Mouse (Mus musculus) ES-E14 (cell line): Measurements from ENCODE around the gene Sdccag8. TPM values are rescaled to one million over a fixed set of nuclear protein-coding genes. Genes with fewer than 3 reads are reported as not detected.

Experiments used
- DNase-seq: peaks from one replicate; pipeline ENCODE4 v3.0.0-alpha.2; 2013; ENCODE audit warnings: low read depth, low spot score
- H3K27ac ChIP-seq: 2 replicates; pipeline ENCODE4 v1.5.1; 2012; ENCODE audit warnings: low read depth, mild to moderate bottlenecking, low read length, moderate library complexity, mixed read lengths; ENCODE audit not compliant: poor library complexity, insufficient read depth, severe bottlenecking
- H3K36me3 ChIP-seq: 2 replicates; pipeline ENCODE4 v1.6.1; 2012; ENCODE audit warnings: mild to moderate bottlenecking, low read length, moderate library complexity, mixed read lengths; ENCODE audit not compliant: control insufficient read depth, poor library complexity, insufficient read depth, severe bottlenecking
- H3K4me1 ChIP-seq, 2 experiments: fragments of 150-350 bp in 1 of 2; sonication (generic) in 1 of 2; 2 replicates each; pipeline ENCODE4 v1.6.1; 2012; ENCODE audit warnings: low read length in 2 of 2, mild to moderate bottlenecking in 1 of 2, mixed read lengths in 1 of 2; ENCODE audit not compliant: control insufficient read depth in 2 of 2, insufficient read depth in 2 of 2, poor library complexity in 1 of 2
- H3K4me3 ChIP-seq, 2 experiments: fragments of 150-350 bp in 1 of 2; sonication (generic) in 1 of 2; 2 replicates each; pipeline ENCODE4 v1.5.1; 2012; ENCODE audit warnings: low read length in 2 of 2, low read depth in 1 of 2, mild to moderate bottlenecking in 1 of 2, mixed read lengths in 1 of 2; ENCODE audit not compliant: insufficient read depth in 1 of 2, poor library complexity in 1 of 2, severe bottlenecking in 1 of 2
- H3K9ac ChIP-seq: 2 replicates; pipeline ENCODE4 v1.6.1; 2012; ENCODE audit warnings: low read depth, mild to moderate bottlenecking, low read length, mixed read lengths; ENCODE audit not compliant: poor library complexity, insufficient read depth, severe bottlenecking
- H3K9me3 ChIP-seq: fragments of 150-350 bp; sonication (generic); 2 replicates; pipeline ENCODE4 v1.6.1; 2012; ENCODE audit warnings: low read depth, mild to moderate bottlenecking, low read length; ENCODE audit not compliant: control insufficient read depth, insufficient read depth
- CHD2 ChIP-seq: IDR thresholded peaks from 2 replicates; pipeline ENCODE4 v1.6.1; 2014; ENCODE audit warnings: mild to moderate bottlenecking, low read depth, low read length, inconsistent platforms
- HCFC1 ChIP-seq: IDR thresholded peaks from 2 replicates; pipeline ENCODE4 v1.6.1; 2012; ENCODE audit warnings: low read length, inconsistent platforms, borderline replicate concordance; ENCODE audit not compliant: insufficient read depth
- MAFK ChIP-seq: IDR thresholded peaks from 2 replicates; pipeline ENCODE4 v1.6.1; 2014; ENCODE audit warnings: mild to moderate bottlenecking, low read depth, low read length, inconsistent platforms; ENCODE audit not compliant: insufficient read depth
- ZC3H11A ChIP-seq: IDR thresholded peaks from 2 replicates; pipeline ENCODE4 v1.6.1; 2012; ENCODE audit warnings: low read depth, mild to moderate bottlenecking, inconsistent platforms, low read length, borderline replicate concordance
- ZNF384 ChIP-seq: IDR thresholded peaks from 2 replicates; pipeline ENCODE4 v1.6.1; 2012; ENCODE audit warnings: low read depth, low read length, inconsistent platforms
- in situ Hi-C, 2 experiments: fragments of 600-800 bp; cut with MboI; formaldehyde crosslinking; loops; one replicate each; pipeline ENCODE4 v1.15.1; 2025; ENCODE audit warnings: low sequenced_read_pairs in 2 of 2, inconsistent platforms in 1 of 2; ENCODE audit not compliant: unreplicated experiment in 2 of 2
- total RNA-seq: library from RNA; depleted of rRNA; stranded (reverse); fragments of 300-350 nt; gene quantifications from 2 replicates; pipeline ENCODE4 v1.2.3, GENCODE M21; 2012

The Sdccag8 gene
- total RNA-seq, 1 experiment: 5.0 TPM

GRCm38 (mm10) chr1:177013313-177013712 is 198.9 kb downstream of the Sdccag8 start:
- in situ Hi-C loops: no loop called here
- TF ChIP-seq MAFK (no peak), ZC3H11A (no peak), HCFC1 (no peak), ZNF384 (no peak), CHD2 (no peak)

GRCm38 (mm10) chr1:177013776-177014175 is 199.3 kb downstream of the Sdccag8 start:
- no peak for DNase-seq
- Histone ChIP-seq H3K4me1 (0 out of 4 replicates have a peak, but pooled peaks cover 0 to 2% of the 10 kb centered on the region in 2 experiments), H3K36me3 (no peaks in the 10 kb centered on the region), H3K9me3 (no peaks in the 10 kb centered on the region), H3K4me3 (no peak overlapping the region), H3K27ac (no peak overlapping the region), H3K9ac (no peak overlapping the region)
- in situ Hi-C loops: no loop called here
- no peak for TF ChIP-seq CHD2
- no peak for TF ChIP-seq MAFK
- TF ChIP-seq ZC3H11A: no peak
- no peak for TF ChIP-seq HCFC1
- no peak for TF ChIP-seq ZNF384

More at GRCm38 (mm10) chr1:177013313-177013712, 198.9 kb downstream of the Sdccag8 start:
- Histone ChIP-seq H3K27ac (no peak overlapping the region), H3K36me3 (no peaks in the 10 kb centered on the region), H3K9me3 (no peaks in the 10 kb centered on the region), H3K4me1 (peaks cover 0 to 4% of the 10 kb centered on the region in 2 experiments; a peak in 1 of 4 replicates), H3K9ac (no peak overlapping the region), H3K4me3 (no peak overlapping the region)
- DNase-seq: no peak

- no peaks in the 10 kb centered on the region for H3K4me1 ChIP-seq
- H3K36me3 ChIP-seq: no peaks in the 10 kb centered on the region
- no peak for DNase-seq
- no peak for TF ChIP-seq CHD2
- no peak for TF ChIP-seq ZNF384
- no peak for TF ChIP-seq MAFK
- in situ Hi-C loops: no loop called here
- H3K27ac ChIP-seq: no peak overlapping the region
- no peak overlapping the region for H3K4me3 ChIP-seq
- H3K9ac ChIP-seq: no peak overlapping the region
- no peaks in the 10 kb centered on the region for H3K9me3 ChIP-seq
Measured at GRCm38 (mm10) chr1:177014346-177014745, 199.9 kb downstream of the Sdccag8 start.

- no peaks in the 10 kb centered on the region for H3K9me3 ChIP-seq
- no peak for TF ChIP-seq HCFC1
- no peak for TF ChIP-seq ZNF384
- TF ChIP-seq ZC3H11A: no peak
- TF ChIP-seq CHD2: no peak
- TF ChIP-seq MAFK: no peak
- no peak overlapping the region; the same call in 1 of the 2 replicates for H3K27ac ChIP-seq
- no peaks in the 10 kb centered on the region for H3K4me1 ChIP-seq
- H3K9ac ChIP-seq: no peak overlapping the region
- no peaks in the 10 kb centered on the region for H3K36me3 ChIP-seq
- DNase-seq: no peak
- in situ Hi-C loops: no loop called here
- H3K4me3 ChIP-seq: no peak overlapping the region
Measured at GRCm38 (mm10) chr1:177014921-177015439, 200.5 kb downstream of the Sdccag8 start.

- no peak for DNase-seq
- TF ChIP-seq CHD2 (no peak), HCFC1 (no peak), MAFK (no peak), ZC3H11A (no peak), ZNF384 (no peak)
- no peaks in the 10 kb centered on the region for H3K36me3 ChIP-seq
- H3K4me1 ChIP-seq: no peaks in the 10 kb centered on the region
- H3K9ac ChIP-seq: no peak overlapping the region
- H3K4me3 ChIP-seq: no peak overlapping the region
- no peaks in the 10 kb centered on the region for H3K9me3 ChIP-seq
- in situ Hi-C loops: no loop called here
- no peak overlapping the region for H3K27ac ChIP-seq
Measured at GRCm38 (mm10) chr1:177015917-177016316, 201.5 kb downstream of the Sdccag8 start.
